Mouse (Mus musculus) monocyte, adult 5-6 weeks (primary cell): Measurements from ENCODE around the gene Zfp422. TPM values are rescaled to one million over a fixed set of nuclear protein-coding genes. Genes with fewer than 3 reads are reported as not detected.

Source experiments
- ATAC-seq: fragments of 153-309, 156-312 bp; replicated peaks from 2 replicates; pipeline ENCODE4 v1.8.0; 2017; ENCODE audit warnings: mild to moderate bottlenecking; ENCODE audit not compliant: low TSS enrichment, insufficient number of reproducible peaks, severe bottlenecking, poor library complexity, low FRiP score
- total RNA-seq: library from RNA; stranded (forward); fragments of 200-1000, 200-491, 200-594 nt; gene quantifications from 3 replicates; pipeline ENCODE4 v1.2.3, GENCODE M21; 2017

The Zfp422 gene
- 10.3 to 14.1 TPM (median 11.5 TPM) in 3 replicates for total RNA-seq

DNA sequence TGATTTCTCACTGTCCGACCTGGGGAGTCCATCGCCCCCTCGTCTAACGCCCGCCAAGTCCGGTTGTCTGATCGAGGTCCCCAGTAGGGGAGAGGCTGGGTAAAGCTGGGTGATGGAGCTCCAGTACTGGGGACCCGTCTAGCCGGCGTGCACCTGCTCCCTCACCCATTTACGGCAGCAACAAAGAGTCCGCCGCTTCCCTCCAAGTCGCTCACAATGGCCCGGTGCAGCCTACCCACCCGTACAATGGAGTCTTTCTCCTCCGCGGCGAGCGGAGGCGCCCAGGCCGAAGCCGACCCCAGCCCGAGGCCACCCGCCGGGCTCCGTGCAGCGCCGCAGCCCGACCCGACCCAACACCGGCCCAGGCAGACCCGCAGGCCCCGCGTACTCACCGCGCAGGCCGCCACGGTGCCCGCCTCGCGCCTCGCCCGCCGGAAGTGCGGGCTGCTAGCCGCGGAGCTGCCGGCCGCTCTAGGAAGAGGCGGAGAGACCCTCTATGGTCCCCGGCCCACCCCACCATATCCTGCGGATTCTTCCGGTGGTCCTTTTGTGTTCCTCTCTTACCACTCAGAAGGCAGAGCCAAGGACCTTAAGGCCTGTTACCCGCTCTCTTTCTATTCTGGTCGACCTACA is at the start of gene Zfp422:
Gene Zfp422, minus strand, starts transcription at position 461 of the 633 bp plus-strand sequence.
- no peak for ATAC-seq

DNA sequence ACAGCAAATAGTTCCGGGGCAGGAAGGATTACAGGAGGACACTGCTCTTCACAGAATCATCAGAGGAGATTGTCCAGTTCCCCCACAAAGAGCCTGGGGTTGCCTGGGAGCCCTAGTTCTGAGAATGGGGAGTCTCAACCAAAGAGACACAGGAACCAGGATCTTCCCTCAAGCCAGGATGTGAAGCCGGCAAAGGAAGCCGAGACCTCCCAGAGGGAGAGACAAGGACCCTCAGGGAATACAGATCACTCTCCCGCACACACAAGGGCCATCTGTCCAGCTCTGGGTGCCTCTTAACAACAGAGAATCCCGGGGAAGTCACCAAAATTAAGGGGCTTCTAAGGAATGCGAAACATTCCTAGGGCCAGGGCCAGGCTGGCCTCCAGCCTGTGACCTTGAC is 48.5 kb upstream of the Zfp422 start:
- no peak for ATAC-seq

DNA sequence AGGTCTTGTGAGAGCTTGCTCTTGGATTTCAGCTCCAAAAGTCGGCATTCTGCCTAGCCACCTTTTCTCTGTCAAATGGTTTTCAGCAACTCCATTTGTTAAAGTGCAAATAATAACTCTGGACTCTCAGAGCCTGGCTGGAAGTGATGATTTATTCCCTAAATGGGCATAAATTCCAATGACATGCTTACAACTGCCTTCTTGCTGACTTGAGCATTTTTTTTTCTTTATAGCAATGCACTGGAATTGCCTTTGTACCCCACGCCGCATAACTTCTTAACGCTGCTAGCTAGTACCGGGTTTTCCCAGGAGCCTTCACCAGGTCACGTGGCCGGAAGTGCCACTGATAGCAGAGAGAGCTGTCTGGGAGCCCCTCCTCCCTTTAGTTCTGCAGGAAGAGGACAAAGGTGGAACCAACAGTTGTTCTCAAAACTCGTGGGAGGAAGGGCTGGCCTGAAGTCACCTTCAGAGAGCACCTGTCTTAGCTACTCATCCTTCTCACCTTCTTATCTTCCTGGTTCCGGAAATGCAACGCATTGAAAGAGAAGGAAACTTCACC is 47.6 kb upstream of the Zfp422 start:
- no peak for ATAC-seq

DNA sequence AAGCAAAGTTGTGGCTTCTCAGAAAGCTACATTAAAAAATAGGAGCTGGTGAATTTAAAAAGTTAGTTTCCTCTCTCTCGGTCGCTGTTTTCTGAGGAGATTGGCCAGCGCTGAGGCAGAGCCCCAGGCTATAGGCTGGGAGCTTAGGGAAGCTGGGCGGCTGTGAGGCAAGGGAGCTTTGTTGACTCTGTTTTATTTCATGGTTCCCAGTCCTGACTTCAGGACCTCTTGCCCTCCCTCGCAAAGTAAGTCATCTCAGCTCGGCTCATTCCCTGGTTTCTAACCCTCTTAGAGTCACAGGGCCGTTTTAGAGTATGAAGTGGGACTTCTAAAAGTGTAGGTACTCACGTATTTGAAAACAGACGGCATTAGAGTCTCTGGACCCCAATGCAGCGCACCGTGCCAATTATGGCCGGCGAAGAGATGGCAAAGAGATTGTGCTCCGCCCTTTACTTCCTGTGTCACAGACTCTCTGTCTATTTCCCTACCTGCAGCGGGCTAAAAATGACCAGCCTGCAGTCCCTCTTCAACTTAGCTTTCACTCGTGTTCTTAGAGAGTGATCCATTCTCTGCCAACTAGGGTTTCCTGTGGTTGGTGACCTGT is 45.6 kb upstream of the Zfp422 start:
- ATAC-seq: no peak

DNA sequence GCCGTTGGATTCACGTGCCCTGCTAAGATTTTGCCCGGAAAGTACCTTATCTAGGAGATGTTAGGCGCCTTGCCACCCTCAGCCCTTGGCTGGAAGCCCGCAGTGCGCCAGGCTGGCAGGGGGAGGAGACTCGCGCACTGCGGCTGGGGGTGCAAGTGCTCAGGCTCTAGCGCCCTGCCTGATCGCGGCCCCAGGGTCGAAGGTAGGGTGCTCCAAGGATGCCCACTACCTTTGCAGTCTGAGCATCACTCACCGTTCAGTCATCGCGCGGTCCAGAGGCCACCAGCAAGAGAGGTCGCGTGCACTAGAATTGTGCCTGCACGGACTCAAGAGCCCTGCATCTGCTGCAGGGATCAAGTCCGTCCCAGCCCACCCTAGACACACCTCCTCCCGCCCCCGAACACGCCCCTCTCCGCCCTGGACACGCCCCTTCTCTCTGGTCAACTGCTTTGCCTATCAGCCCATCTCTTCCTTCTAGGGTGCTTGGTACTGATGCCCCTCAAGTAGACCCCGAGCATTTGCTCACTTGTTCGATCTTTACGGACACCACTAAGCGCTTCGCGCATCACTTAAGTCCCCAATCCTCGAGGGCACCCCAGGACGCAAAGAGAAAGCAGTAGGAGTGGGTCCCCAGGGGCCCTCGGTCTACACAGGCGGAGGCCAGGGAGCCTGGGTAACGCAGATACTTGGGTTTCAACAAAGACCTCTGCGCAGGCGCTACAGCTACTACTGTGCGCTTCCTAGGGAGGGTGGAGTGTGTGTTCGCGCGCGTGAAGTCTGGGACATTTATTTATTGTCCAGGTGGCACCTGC is 44.9 kb upstream of the Zfp422 start, which contains the start of gene Rassf4:
Gene Rassf4, minus strand, starts transcription at position 482 of the 812 bp plus-strand sequence.
- ATAC-seq: peak; percentile 71

DNA sequence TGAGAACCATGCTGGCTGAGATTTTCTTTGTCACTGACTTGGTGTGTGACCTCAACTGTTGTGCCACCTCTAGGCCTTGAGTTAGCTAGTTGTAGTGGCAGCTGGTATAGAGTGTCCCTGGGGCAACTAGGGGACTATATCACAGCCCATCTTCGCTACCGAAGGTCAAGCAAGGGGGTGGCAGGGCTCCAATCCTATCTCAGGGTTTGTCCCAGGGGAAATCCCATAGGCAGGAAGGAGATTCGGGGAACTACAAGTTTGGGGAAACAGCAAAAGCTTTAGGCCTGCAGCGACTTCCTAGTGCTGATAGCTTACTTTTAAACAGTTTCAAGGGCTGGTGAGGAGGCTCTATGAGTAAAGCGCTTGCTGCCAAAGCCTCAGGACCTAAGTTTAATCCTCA is 43.5 kb upstream of the Zfp422 start:
- no peak for ATAC-seq

DNA sequence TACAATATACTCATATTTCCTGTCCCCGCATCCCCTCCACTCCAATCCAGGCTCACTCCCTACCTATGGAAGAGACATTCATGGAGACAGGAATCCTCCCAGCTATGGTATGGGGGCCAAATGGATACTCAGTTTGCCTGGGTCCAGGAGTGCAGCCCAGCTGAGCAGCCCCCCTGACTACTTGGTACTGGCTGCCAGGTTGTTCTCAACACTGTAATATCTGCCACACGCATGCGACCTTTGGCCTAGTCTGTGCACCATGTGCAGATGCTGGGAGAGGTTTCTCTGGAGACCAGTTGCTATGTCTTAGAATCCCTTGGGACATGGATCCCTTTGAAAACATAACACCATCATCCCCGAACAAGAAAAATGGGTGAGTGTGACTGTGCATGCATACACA is 43.0 kb upstream of the Zfp422 start:
- ATAC-seq: no peak

DNA sequence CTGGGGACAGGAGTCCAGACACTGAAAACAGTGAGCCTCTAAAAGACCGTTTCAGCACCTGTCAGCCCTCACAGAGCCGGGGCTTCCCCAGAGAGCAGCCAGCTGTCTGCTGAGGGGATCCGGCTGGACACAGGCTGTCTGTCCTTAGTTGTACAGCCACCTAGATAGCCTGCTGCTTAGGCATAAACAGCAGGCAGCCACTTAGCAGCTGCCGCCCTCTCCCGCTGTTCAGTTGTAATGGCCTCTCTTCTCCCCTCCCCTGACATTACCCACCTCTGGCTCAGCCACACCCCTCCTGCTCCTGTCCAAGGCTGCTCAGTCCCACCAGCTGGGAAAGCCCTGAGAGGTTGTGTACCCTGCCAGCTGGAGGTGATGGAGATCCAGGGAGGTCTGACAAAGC is 42.2 kb upstream of the Zfp422 start:
- no peak for ATAC-seq

DNA sequence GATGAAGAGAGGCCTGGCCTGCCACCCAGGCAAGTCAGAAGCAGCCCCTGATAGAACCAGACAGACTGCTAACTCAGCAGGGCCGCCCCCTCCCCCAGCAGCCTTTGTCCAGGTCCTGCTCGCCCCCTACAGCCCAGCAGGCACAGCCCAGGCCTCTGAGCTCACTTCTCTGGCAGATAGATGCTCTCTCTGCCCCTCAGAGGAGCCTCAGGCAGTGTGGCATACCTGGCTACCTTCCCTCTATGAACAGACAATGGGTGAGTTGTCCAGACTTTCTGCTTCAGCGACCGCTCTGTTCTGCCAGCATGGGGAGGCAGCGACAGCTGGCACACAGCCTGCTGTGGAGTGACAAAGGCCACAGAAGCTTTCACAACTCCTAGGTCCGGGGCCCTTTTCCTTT is 41.3 kb upstream of the Zfp422 start:
- no peak for ATAC-seq

DNA sequence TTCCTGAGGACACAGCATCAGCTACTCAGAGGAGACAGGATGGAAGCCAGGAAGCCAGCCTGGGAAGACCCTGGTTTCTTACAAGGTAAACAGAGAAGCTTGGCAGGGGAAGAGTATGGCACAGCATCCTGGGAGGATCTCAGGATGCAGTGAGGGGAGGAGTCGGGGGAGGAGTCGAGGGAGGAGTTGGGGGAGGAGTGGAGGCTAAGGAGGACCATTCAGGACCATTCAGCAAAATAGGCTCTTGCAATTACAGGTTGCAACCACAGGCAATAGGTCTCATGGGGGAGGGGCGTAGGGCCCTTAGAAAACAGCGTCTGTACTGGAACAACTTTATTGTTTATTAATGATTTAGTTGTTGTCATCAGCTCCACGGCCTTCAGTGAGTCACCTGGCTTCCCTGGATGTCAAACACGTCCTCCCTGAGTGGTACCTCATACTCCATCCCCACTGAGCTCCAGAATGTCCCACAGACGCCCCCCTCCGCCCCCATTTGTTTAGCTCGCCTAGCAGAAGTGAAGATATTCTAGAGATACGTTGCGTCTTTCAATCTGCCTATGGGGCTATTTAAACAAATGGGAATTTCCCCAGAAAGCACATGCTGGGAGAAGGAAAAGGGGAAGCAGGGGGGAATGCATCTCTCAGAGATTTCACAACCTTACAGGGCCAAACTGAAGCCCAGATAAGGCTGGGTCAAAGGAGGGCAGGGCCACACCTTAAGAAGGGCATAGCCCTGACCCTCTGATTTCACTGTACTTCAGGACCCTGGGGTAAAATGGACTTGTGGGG is 40.1 kb upstream of the Zfp422 start:
- ATAC-seq: no peak

DNA sequence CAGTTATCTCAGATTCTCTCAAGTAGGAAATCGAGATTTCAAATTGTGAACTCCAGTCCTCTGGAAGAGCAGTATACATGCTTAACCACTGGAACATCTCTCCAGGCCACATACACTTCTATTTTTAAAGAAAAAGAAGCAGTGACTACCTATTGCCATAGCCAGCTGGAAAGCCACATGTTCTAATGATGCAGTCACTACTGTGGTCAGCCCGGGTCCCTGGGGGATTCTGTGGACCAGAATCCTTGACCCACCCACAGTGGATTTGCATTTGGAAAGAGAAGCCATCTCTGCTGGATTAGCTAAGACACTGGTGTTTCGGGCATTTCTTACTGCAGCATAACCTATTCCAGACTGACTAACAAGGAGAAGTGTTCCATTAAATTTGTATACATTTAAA is 38.6 kb upstream of the Zfp422 start:
- no peak for ATAC-seq

DNA sequence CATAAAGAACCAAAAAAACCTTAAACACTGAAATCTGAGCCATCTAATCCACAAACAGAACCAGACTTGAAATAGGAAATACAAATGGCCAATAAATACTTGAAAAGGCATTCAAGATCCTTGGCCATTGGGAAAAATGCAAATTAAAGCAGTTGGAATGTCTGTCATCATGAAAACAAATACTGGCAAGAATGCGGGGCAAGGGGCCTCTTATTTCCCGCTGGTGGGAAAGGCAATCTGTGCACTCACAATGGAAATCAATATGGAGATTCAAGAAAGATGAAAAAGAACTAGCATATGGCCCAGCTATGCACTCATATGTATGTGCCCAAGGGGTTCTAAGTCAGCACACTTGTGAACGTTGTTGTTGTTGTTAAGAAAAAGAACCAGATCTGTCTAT is 38.1 kb upstream of the Zfp422 start:
- no peak for ATAC-seq

DNA sequence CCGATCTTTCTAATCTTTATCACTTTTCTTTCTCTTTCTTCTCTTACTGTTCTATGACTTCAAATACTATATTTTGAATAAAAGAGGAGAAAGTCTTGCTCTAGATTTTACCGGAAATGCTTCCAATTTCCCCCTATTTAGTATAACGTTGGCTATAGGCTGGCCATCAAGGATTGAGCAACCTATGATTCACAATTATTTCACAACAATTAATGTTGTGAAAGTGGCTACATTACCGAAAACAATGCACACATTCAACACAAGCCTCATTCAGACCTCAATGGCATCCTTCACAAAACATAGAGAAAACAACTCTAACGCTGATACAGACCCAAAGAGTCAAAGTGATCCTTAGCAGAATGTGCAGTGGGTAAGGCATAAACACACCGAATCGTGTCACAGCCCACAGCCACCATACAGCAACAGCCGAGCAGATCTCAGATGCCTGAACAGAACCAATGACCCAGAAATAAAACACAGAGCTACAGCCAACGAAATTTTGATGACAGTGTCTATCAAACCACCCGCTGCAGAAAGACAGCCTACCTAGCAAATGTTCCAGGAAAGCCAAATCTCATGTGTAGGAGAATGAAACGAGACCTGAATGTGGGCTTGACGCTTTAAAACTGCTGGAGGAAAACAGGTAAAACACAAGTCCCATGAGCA is 37.4 kb upstream of the Zfp422 start:
- 0 out of 2 replicates have a peak, but pooled peaks have one; percentile 20 for ATAC-seq

DNA sequence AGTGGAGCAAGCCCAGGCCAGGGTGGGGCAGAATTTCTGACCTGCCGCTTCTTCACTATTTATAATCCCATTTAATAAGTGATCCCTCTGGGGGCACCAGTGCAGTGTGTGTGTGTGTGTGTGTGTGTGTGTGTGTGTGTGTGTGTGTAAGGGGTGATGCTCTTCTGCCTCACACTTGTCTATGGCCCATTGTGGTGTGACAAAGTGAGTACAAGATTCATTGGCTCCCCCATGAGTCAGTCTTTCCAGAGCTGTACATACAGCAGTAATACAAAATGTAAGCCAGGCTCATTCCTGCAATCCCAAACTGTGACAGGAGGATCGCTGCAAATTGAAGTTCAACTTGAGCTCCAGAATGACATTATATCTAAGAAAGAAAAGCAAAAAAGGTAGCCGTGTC is 36.0 kb upstream of the Zfp422 start:
- no peak for ATAC-seq

DNA sequence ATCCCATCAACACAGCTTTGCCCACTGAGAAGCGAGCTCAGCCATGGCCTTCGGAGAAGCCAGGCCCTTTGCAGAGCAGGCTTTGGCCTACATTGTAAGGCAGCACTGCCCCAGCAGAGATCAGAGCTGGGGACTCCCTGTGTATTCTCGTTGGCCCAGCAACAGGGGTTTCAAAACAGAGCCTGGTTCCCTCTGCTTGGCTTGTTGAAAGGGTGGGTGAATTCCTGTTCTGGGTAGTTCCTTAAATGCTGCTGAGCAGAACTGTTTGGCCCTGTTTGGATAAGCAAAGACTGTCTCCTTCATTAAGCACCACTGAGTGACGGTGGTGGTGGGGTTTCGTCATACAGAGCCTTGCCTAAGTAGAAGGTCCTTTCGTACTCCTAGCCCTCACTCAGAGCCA is 35.2 kb upstream of the Zfp422 start:
- ATAC-seq: peak; percentile 89

DNA sequence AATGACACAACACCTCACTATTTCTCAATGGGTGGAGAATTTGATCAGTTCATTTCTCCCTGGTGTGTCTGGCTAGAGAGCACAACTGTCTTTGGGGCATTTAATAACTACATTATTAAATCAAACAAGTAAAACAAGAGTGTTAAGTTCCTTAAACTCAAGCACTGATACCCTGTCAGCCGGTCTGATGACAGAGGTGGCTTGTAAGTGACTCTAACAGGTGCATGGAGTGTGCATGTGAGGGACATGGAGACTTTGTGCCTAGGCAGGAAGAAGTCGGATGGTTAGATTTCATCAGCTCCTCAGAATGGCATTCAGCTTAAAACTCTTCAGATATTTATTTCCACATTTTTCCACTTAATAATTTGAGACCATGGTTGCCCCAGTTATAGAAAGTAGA is 34.6 kb upstream of the Zfp422 start:
- no peak for ATAC-seq

DNA sequence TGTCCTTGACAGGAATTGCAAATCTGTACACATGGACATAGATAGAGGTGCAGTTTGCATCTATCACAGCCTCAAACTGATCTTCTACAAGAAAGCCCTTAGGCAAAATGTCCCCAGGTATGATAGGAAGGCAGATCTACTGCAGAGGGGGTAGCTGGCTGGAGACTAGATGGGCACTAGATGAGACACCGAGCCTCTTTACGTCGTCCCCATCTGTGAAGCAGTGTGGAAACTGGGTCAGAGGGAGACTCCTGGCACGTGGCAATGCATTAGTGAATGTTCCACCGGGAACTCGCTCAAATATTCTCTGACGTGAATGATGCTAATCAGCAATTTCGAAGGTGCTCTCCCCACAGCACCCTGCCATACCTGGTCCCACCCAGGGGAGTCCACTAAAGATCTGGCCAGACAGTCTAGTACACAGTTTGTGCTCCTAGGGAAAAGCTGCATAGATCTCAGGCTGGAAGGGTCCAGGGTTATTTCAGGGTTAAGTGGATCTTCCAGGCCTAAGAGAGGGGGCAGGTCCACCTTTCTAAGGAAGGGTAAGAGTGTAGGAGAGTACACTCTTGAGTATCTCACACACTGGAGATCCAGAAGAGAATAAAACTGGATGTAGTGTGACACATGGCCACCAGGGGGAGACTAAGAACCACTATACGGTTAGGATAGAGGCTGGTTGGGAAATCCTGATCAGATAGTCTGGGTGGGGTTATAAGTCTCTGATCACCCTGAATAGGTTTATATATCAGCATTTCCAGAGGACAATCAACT is 25.1 kb upstream of the Zfp422 start:
- ATAC-seq: peak; percentile 71

DNA sequence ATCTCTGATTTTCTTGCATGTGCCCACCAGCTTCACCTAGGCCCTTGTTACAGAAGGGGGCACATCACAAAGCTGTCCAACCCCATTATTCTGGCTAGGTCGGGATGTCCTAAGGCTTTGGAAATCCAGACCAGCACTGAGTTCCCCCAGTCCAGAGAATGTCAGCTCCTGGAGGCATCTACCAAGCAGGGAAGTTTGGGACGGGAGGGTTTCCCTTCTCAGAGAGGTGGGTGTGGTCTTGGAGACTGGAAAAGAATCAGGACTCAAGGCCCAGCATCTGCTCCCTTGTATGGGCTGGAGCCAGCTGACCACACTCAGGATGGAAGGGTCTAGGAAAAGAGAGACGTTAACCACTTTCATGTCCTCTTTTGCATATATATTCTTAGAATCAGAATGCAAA is 24.4 kb upstream of the Zfp422 start:
- ATAC-seq: no peak
